In genomic region chr16:31286801-31287488, GRCm38 (mm10) we compare ENCODE assay signal across 18 mouse cellular contexts. TPM values are rescaled to one million over a fixed set of nuclear protein-coding genes. Genes with fewer than 3 reads are reported as not detected.
DNase-seq lines count a peak whose midpoint lies in the region; ATAC-seq and TF ChIP-seq lines count a peak whose summit lies in the region.
"Had no signal": no experiment of that assay in that cellular context is flagged by ENCODE, and none has a peak within 500 bp of the region (broad histone marks: within the 10 kb centered on the region; RNA-seq: fewer than 3 reads in every experiment).

No protein-coding gene starts in this region.

- no peak overlapping the region for H3K9ac ChIP-seq in heart, embryonic 12.5 days
- H3K9ac ChIP-seq in midbrain, embryonic 11.5 days (ENCODE audit: low read length): no peak overlapping the region
- H3K9ac ChIP-seq in midbrain, postnatal 0 days (replicated peaks; ENCODE audit: low read length, poor library complexity, severe bottlenecking): no peak overlapping the region
- H3K9ac ChIP-seq: forebrain, embryonic 13.5 days; forebrain, postnatal 0 days; heart, embryonic 13.5 days; hindbrain, embryonic 12.5 days had no signal

- H3K4me3 ChIP-seq in heart, embryonic 12.5 days: no peak overlapping the region
- H3K4me3 ChIP-seq in midbrain, embryonic 11.5 days (ENCODE audit: low read depth, low read length): no peak overlapping the region
- no peak overlapping the region for H3K4me3 ChIP-seq in midbrain, postnatal 0 days (ENCODE audit: low read depth, low read length)
- H3K4me3 ChIP-seq: embryonic facial prominence, embryonic 10.5 days; forebrain, embryonic 13.5 days; heart, embryonic 13.5 days; hindbrain, embryonic 12.5 days had no signal

- H3K4me1 ChIP-seq in heart, embryonic 12.5 days (replicated peaks): peaks cover 23% of the 10 kb centered on the region
- no peaks in the 10 kb centered on the region for H3K4me1 ChIP-seq in midbrain, embryonic 11.5 days (ENCODE audit: control insufficient read depth, insufficient read depth, low read length)
- H3K4me1 ChIP-seq in midbrain, postnatal 0 days (ENCODE audit: insufficient read depth, low read length): no peaks in the 10 kb centered on the region
- H3K4me1 ChIP-seq: embryonic facial prominence, embryonic 10.5 days; forebrain, embryonic 13.5 days; hindbrain, embryonic 12.5 days had no signal

- no peak for ATAC-seq in heart, embryonic 12.5 days (ENCODE audit: insufficient number of reproducible peaks, low FRiP score)
- no peak for ATAC-seq in midbrain, embryonic 11.5 days (ENCODE audit: low FRiP score)
- ATAC-seq in midbrain, postnatal 0 days (ENCODE audit: low FRiP score): no peak
- peak; percentile 67 for ATAC-seq in granulocyte monocyte progenitor cell, adult 5-6 weeks (replicated peaks; ENCODE audit: poor library complexity, severe bottlenecking)
- ATAC-seq: forebrain, embryonic 13.5 days; forebrain, postnatal 0 days; hindbrain, embryonic 16.5 days had no signal

- H3K27ac ChIP-seq in heart, embryonic 12.5 days (ENCODE audit: poor library complexity, severe bottlenecking): no peak overlapping the region
- no peak overlapping the region for H3K27ac ChIP-seq in midbrain, embryonic 11.5 days (ENCODE audit: low read depth, low read length)
- H3K27ac ChIP-seq in midbrain, postnatal 0 days (ENCODE audit: low read depth, low read length): no peak overlapping the region
- H3K27ac ChIP-seq: embryonic facial prominence, embryonic 10.5 days; forebrain, embryonic 13.5 days; heart, embryonic 13.5 days; hindbrain, embryonic 12.5 days had no signal

- H3K4me2 ChIP-seq in heart, embryonic 12.5 days: no peak overlapping the region
- no peak overlapping the region for H3K4me2 ChIP-seq in midbrain, embryonic 11.5 days
- H3K4me2 ChIP-seq in midbrain, postnatal 0 days (ENCODE audit: low read depth, low read length, poor library complexity, severe bottlenecking): no peak overlapping the region
- H3K4me2 ChIP-seq: forebrain, embryonic 13.5 days; heart, embryonic 13.5 days; hindbrain, embryonic 12.5 days had no signal

- no peaks in the 10 kb centered on the region for H3K27me3 ChIP-seq in heart, embryonic 12.5 days (replicated peaks)
- no peaks in the 10 kb centered on the region for H3K27me3 ChIP-seq in midbrain, embryonic 11.5 days (ENCODE audit: control insufficient read depth, insufficient read depth, low read length)
- no peaks in the 10 kb centered on the region for H3K27me3 ChIP-seq in midbrain, postnatal 0 days (ENCODE audit: insufficient read depth, low read length)
- H3K27me3 ChIP-seq: forebrain, embryonic 13.5 days; heart, embryonic 13.5 days; hindbrain, embryonic 12.5 days had no signal

- no peaks in the 10 kb centered on the region for H3K36me3 ChIP-seq in heart, embryonic 12.5 days
- H3K36me3 ChIP-seq in midbrain, embryonic 11.5 days (ENCODE audit: control insufficient read depth, insufficient read depth, low read length): no peaks in the 10 kb centered on the region
- H3K36me3 ChIP-seq in midbrain, postnatal 0 days (ENCODE audit: insufficient read depth, low read length): no peaks in the 10 kb centered on the region
- H3K36me3 ChIP-seq: embryonic facial prominence, embryonic 10.5 days; heart, embryonic 13.5 days; hindbrain, embryonic 12.5 days had no signal

- WGBS in heart, embryonic 12.5 days: 85% methylated on average over 11 of the region's 11 CpGs
- 93% methylated on average over 11 of the region's 11 CpGs for WGBS in midbrain, embryonic 11.5 days
- 95% methylated on average over 11 of the region's 11 CpGs for WGBS in midbrain, postnatal 0 days

- no peaks in the 10 kb centered on the region for H3K9me3 ChIP-seq in heart, embryonic 12.5 days (replicated peaks)
- H3K9me3 ChIP-seq in midbrain, embryonic 11.5 days (ENCODE audit: control insufficient read depth, low read length): no peaks in the 10 kb centered on the region
- no peaks in the 10 kb centered on the region for H3K9me3 ChIP-seq in midbrain, postnatal 0 days (ENCODE audit: low read length)
- H3K9me3 ChIP-seq: embryonic facial prominence, embryonic 10.5 days; forebrain, embryonic 13.5 days; heart, embryonic 13.5 days; hindbrain, embryonic 12.5 days had no signal

- peak; percentile 82 for DNase-seq in heart, adult 11 months
- DNase-seq in midbrain, embryonic 11.5 days (ENCODE audit: low spot score, missing footprints): peak; percentile 61
- DNase-seq in midbrain, postnatal 0 days (ENCODE audit: low spot score): no peak
- DNase-seq in urinary bladder, postnatal 36 days (ENCODE audit: low spot score in 2 of 2): no peak
- DNase-seq in frontal cortex, postnatal 25 days (ENCODE audit: low spot score in 2 of 2): no peak
- DNase-seq: adrenal gland, postnatal 10 days; cerebellum, adult 2 months; cerebellum, postnatal 10 days; heart, postnatal 4 days had no signal

- no peak for TF ChIP-seq CTCF in midbrain, postnatal 0 days (IDR thresholded peaks at IDR 0.05)

RNA-seq across cellular contexts. Expression of gene Ppp1r2, which starts 11.9 kb away (rescaled TPM):
- polyA plus RNA-seq in heart, embryonic 12.5 days (2016; fragmentation: Nextera tagmentation; extraction: Ambion mirVana): 97.2 and 103 TPM in 2 replicates
- 109 and 114 TPM in 2 replicates for polyA plus RNA-seq in midbrain, embryonic 11.5 days (2014; fragmentation: Nextera tagmentation; extraction: Ambion mirVana)
- total RNA-seq in midbrain, postnatal 0 days (2014; rRNA removed): 63.2 and 73.3 TPM in 2 replicates
- polyA plus RNA-seq in midbrain, postnatal 0 days (2015; fragmentation: Nextera tagmentation; extraction: Ambion mirVana): 98.8 and 101 TPM in 2 replicates
- 34.2 and 38.9 TPM in 2 replicates for total RNA-seq in granulocyte monocyte progenitor cell, adult 5-6 weeks (2014; fragmentation: Nextera tagmentation)
- 56.4 and 57.4 TPM in 2 replicates for total RNA-seq in granulocyte monocyte progenitor cell, adult 5-6 weeks (2017)

RNA-seq across cellular contexts. Expression of gene Apod, which starts 27.7 kb away (rescaled TPM):
- 0.27 TPM in 1 of 2 replicates, not detected in the other for polyA plus RNA-seq in heart, embryonic 12.5 days (2016; fragmentation: Nextera tagmentation; extraction: Ambion mirVana)
- polyA plus RNA-seq in midbrain, embryonic 11.5 days (2014; fragmentation: Nextera tagmentation; extraction: Ambion mirVana): 49.9 and 55.1 TPM in 2 replicates
- 79.0 and 97.3 TPM in 2 replicates for total RNA-seq in midbrain, postnatal 0 days (2014; rRNA removed)
- 226 and 252 TPM in 2 replicates for polyA plus RNA-seq in midbrain, postnatal 0 days (2015; fragmentation: Nextera tagmentation; extraction: Ambion mirVana)
- total RNA-seq in granulocyte monocyte progenitor cell, adult 5-6 weeks (2014; fragmentation: Nextera tagmentation): not detected in 2 replicates
- not detected in 2 replicates for total RNA-seq in granulocyte monocyte progenitor cell, adult 5-6 weeks (2017)
- total RNA-seq: MEL had no signal

Comparison
In these comparisons a context has a peak if more than half of its experiments do, and no peak if none do; other contexts are left out.
1. DNase-seq: peak in heart, adult 11 months (single experiment) and midbrain, embryonic 11.5 days (single experiment); none in midbrain, postnatal 0 days (single experiment), urinary bladder, postnatal 36 days (0 of 2) and frontal cortex, postnatal 25 days (0 of 2).
2. RNA of gene Apod, which starts 27.7 kb away (polyA plus RNA-seq): 226 to 252 TPM in midbrain, postnatal 0 days and 49.9 to 55.1 TPM in midbrain, embryonic 11.5 days; 0.27 TPM in heart, embryonic 12.5 days; every median in the first group is over 10 times any median in the second.